In genomic region chr4:43969373-43969772, GRCm38 (mm10) we compare ENCODE assay signal across 9 mouse cellular contexts. TPM values are rescaled to one million over a fixed set of nuclear protein-coding genes. Genes with fewer than 3 reads are reported as not detected.
DNase-seq lines count a peak whose midpoint lies in the region; ATAC-seq and TF ChIP-seq lines count a peak whose summit lies in the region.
"Had no signal": no experiment of that assay in that cellular context is flagged by ENCODE, and none has a peak within 500 bp of the region (broad histone marks: within the 10 kb centered on the region; RNA-seq: fewer than 3 reads in every experiment).

No protein-coding gene starts in this region.

- H3K27me3 ChIP-seq in hindbrain, embryonic 10.5 days (ENCODE audit: insufficient read depth, poor library complexity, severe bottlenecking): peaks cover 22% of the 10 kb centered on the region
- H3K27me3 ChIP-seq in hindbrain, embryonic 16.5 days (replicated peaks; ENCODE audit: control insufficient read depth, insufficient read depth, low read length): no peaks in the 10 kb centered on the region
- no peaks in the 10 kb centered on the region for H3K27me3 ChIP-seq in E14TG2a.4 (ENCODE audit: insufficient read depth, low read length)
- H3K27me3 ChIP-seq in embryonic facial prominence, embryonic 11.5 days (ENCODE audit: control insufficient read depth, insufficient read depth, low read length): no peaks in the 10 kb centered on the region
- H3K27me3 ChIP-seq in liver, postnatal 0 days (ENCODE audit: insufficient read depth, low read length): no peaks in the 10 kb centered on the region
- H3K27me3 ChIP-seq: liver, embryonic 15.5 days had no signal

- ATAC-seq in hindbrain, embryonic 16.5 days: no peak
- no peak for ATAC-seq in embryonic facial prominence, embryonic 11.5 days (replicated peaks; ENCODE audit: insufficient number of reproducible peaks, low FRiP score, low TSS enrichment, low read depth)
- ATAC-seq in liver, postnatal 0 days: no peak

- H3K4me2 ChIP-seq in hindbrain, embryonic 16.5 days (ENCODE audit: low read length): no peak overlapping the region
- H3K4me2 ChIP-seq in embryonic facial prominence, embryonic 11.5 days (ENCODE audit: low read depth, low read length): no peak overlapping the region
- no peak overlapping the region for H3K4me2 ChIP-seq in liver, postnatal 0 days (ENCODE audit: low read depth, low read length)
- H3K4me2 ChIP-seq: liver, embryonic 15.5 days had no signal

- no peak overlapping the region for H3K4me3 ChIP-seq in hindbrain, embryonic 10.5 days
- H3K4me3 ChIP-seq in hindbrain, embryonic 16.5 days (ENCODE audit: low read length): no peak overlapping the region
- peak overlapping the region; percentile 37; the same call in 1 of the 2 replicates for H3K4me3 ChIP-seq in E14TG2a.4 (replicated peaks; ENCODE audit: low read length)
- H3K4me3 ChIP-seq in embryonic facial prominence, embryonic 11.5 days (ENCODE audit: low read depth, low read length): no peak overlapping the region
- no peak overlapping the region for H3K4me3 ChIP-seq in liver, postnatal 0 days (ENCODE audit: low read depth, low read length)
- H3K4me3 ChIP-seq: liver, embryonic 15.5 days had no signal

- TF ChIP-seq EP300 in liver, postnatal 0 days (IDR thresholded peaks at IDR 0.05; ENCODE audit: low read depth): no peak

- H3K9ac ChIP-seq in hindbrain, embryonic 16.5 days (ENCODE audit: low read depth, low read length): no peak overlapping the region
- no peak overlapping the region for H3K9ac ChIP-seq in embryonic facial prominence, embryonic 11.5 days (replicated peaks; ENCODE audit: low read length)
- H3K9ac ChIP-seq in liver, postnatal 0 days (replicated peaks): 0 out of 2 replicates have a peak overlapping the region, but pooled peaks have one; percentile 16
- H3K9ac ChIP-seq: liver, embryonic 15.5 days had no signal

- peaks cover 73% of the 10 kb centered on the region for H3K4me1 ChIP-seq in hindbrain, embryonic 10.5 days (replicated peaks)
- H3K4me1 ChIP-seq in hindbrain, embryonic 16.5 days (ENCODE audit: control insufficient read depth, insufficient read depth, low read depth, low read length): peaks cover 16% of the 10 kb centered on the region
- H3K4me1 ChIP-seq in E14TG2a.4 (replicated peaks; ENCODE audit: low read depth, low read length): peaks cover 93% of the 10 kb centered on the region
- peaks cover 10% of the 10 kb centered on the region for H3K4me1 ChIP-seq in embryonic facial prominence, embryonic 11.5 days (ENCODE audit: control insufficient read depth, insufficient read depth, low read length)
- H3K4me1 ChIP-seq in liver, postnatal 0 days (ENCODE audit: insufficient read depth): peaks cover 72% of the 10 kb centered on the region

- TF ChIP-seq CTCF in E14TG2a.4 (conservative IDR thresholded peaks at IDR 0.05; ENCODE audit: low read length): no peak
- no peak for TF ChIP-seq CTCF in liver, postnatal 0 days (IDR thresholded peaks at IDR 0.05; ENCODE audit: low read depth)

- 0 out of 2 replicates have a peak, but pooled peaks cover 3% of the 10 kb centered on the region for H3K36me3 ChIP-seq in hindbrain, embryonic 10.5 days
- no peaks in the 10 kb centered on the region for H3K36me3 ChIP-seq in hindbrain, embryonic 16.5 days (ENCODE audit: control insufficient read depth, insufficient read depth, low read length)
- H3K36me3 ChIP-seq in E14TG2a.4 (ENCODE audit: insufficient read depth, low read length): peaks cover 31% of the 10 kb centered on the region; the same call in 1 of the 2 replicates
- H3K36me3 ChIP-seq in embryonic facial prominence, embryonic 11.5 days (replicated peaks; ENCODE audit: control insufficient read depth, insufficient read depth, low read depth, low read length): no peaks in the 10 kb centered on the region
- H3K36me3 ChIP-seq in liver, postnatal 0 days (replicated peaks; ENCODE audit: insufficient read depth, low read length): peaks cover 20% of the 10 kb centered on the region

- 13% methylated on average over 4 of the region's 4 CpGs for WGBS in hindbrain, embryonic 10.5 days
- WGBS in hindbrain, embryonic 16.5 days: 22% methylated on average over 4 of the region's 4 CpGs
- 12% methylated on average over 4 of the region's 4 CpGs for WGBS in embryonic facial prominence, embryonic 11.5 days
- 39% methylated on average over 4 of the region's 4 CpGs for WGBS in liver, postnatal 0 days (ENCODE audit: insufficient replicate concordance)

- DNase-seq in hindbrain, embryonic 10.5 days (ENCODE audit: low spot score): peak; percentile 62
- peak; percentile 48 for DNase-seq in embryonic facial prominence, embryonic 11.5 days (ENCODE audit: low spot score)
- DNase-seq in liver, postnatal 0 days: no peak
- DNase-seq in adipocyte (ENCODE audit: low spot score): no peak
- DNase-seq in urinary bladder, postnatal 36 days (ENCODE audit: low spot score in 2 of 2): no peak
- no peak for DNase-seq in cerebellum, adult 11-12 months

- H3K27ac ChIP-seq in hindbrain, embryonic 10.5 days: peak overlapping the region; percentile 75
- H3K27ac ChIP-seq in hindbrain, embryonic 16.5 days (ENCODE audit: low read depth, low read length): no peak overlapping the region
- H3K27ac ChIP-seq in embryonic facial prominence, embryonic 11.5 days (replicated peaks; ENCODE audit: low read depth, low read length): no peak overlapping the region
- H3K27ac ChIP-seq in liver, postnatal 0 days (ENCODE audit: low read depth): peak overlapping the region; percentile 34; the same call in 1 of the 2 replicates
- H3K27ac ChIP-seq: liver, embryonic 15.5 days had no signal

- H3K9me3 ChIP-seq in hindbrain, embryonic 10.5 days: no peaks in the 10 kb centered on the region
- no peaks in the 10 kb centered on the region for H3K9me3 ChIP-seq in hindbrain, embryonic 16.5 days (ENCODE audit: control insufficient read depth, low read length)
- peaks cover 13% of the 10 kb centered on the region for H3K9me3 ChIP-seq in E14TG2a.4 (ENCODE audit: low read length)
- no peaks in the 10 kb centered on the region for H3K9me3 ChIP-seq in embryonic facial prominence, embryonic 11.5 days (replicated peaks; ENCODE audit: control insufficient read depth, low read length)
- H3K9me3 ChIP-seq in liver, postnatal 0 days (ENCODE audit: low read length): no peaks in the 10 kb centered on the region
- H3K9me3 ChIP-seq: liver, embryonic 15.5 days had no signal

RNA-seq across cellular contexts. Expression of gene Glipr2, which starts 12.2 kb away (rescaled TPM):
- polyA plus RNA-seq in hindbrain, embryonic 10.5 days (2016; fragmentation: Nextera tagmentation; extraction: Ambion mirVana): 70.2 and 84.9 TPM in 2 replicates
- polyA plus RNA-seq in hindbrain, embryonic 16.5 days (2015; fragmentation: Nextera tagmentation; extraction: Ambion mirVana): 32.5 and 39.4 TPM in 2 replicates
- polyA plus RNA-seq in embryonic facial prominence, embryonic 11.5 days (2014; fragmentation: Nextera tagmentation; extraction: Ambion mirVana): 135 and 142 TPM in 2 replicates
- polyA plus RNA-seq in liver, postnatal 0 days (2015; fragmentation: Nextera tagmentation; extraction: Ambion mirVana): 19.4 and 20.4 TPM in 2 replicates

RNA-seq across cellular contexts. Expression of gene Ccin, which starts 13.9 kb away (rescaled TPM):
- polyA plus RNA-seq in hindbrain, embryonic 10.5 days (2016; fragmentation: Nextera tagmentation; extraction: Ambion mirVana): not detected in 2 replicates
- not detected in 2 replicates for polyA plus RNA-seq in hindbrain, embryonic 16.5 days (2015; fragmentation: Nextera tagmentation; extraction: Ambion mirVana)
- not detected in 2 replicates for polyA plus RNA-seq in embryonic facial prominence, embryonic 11.5 days (2014; fragmentation: Nextera tagmentation; extraction: Ambion mirVana)
- polyA plus RNA-seq in liver, postnatal 0 days (2015; fragmentation: Nextera tagmentation; extraction: Ambion mirVana): not detected in 2 replicates
- polyA plus RNA-seq: liver, embryonic 15.5 days had no signal

RNA-seq across cellular contexts. Expression of gene Clta, which starts 34.9 kb away (rescaled TPM):
- polyA plus RNA-seq in hindbrain, embryonic 10.5 days (2016; fragmentation: Nextera tagmentation; extraction: Ambion mirVana): 220 and 239 TPM in 2 replicates
- polyA plus RNA-seq in hindbrain, embryonic 16.5 days (2015; fragmentation: Nextera tagmentation; extraction: Ambion mirVana): 332 and 364 TPM in 2 replicates
- 272 and 273 TPM in 2 replicates for polyA plus RNA-seq in embryonic facial prominence, embryonic 11.5 days (2014; fragmentation: Nextera tagmentation; extraction: Ambion mirVana)
- polyA plus RNA-seq in liver, postnatal 0 days (2015; fragmentation: Nextera tagmentation; extraction: Ambion mirVana): 136 and 144 TPM in 2 replicates

Comparison
In these comparisons a context has a peak if more than half of its experiments do, and no peak if none do; other contexts are left out.
1. H3K27ac ChIP-seq: peak in hindbrain, embryonic 10.5 days (single experiment) and liver, postnatal 0 days (single experiment); none in hindbrain, embryonic 16.5 days (single experiment) and embryonic facial prominence, embryonic 11.5 days (single experiment).
2. DNase-seq: peak in hindbrain, embryonic 10.5 days (single experiment) and embryonic facial prominence, embryonic 11.5 days (single experiment); none in liver, postnatal 0 days (single experiment), adipocyte (single experiment), urinary bladder, postnatal 36 days (0 of 2) and cerebellum, adult 11-12 months (single experiment).